Mouse (Mus musculus) mouse embryonic stem cell (cell line): ENCODE data around the gene A730049H05Rik.

Experiments
- in situ Hi-C, 2 experiments: fragments of 300-500 bp; cut with MboI; formaldehyde crosslinking; loops; 1 replicate in 1 of 2; 3 replicates in 1 of 2; pipeline ENCODE4 v1.14.3; 2019 to 2020; ENCODE audit warnings: low sequenced_read_pairs in 2 of 2, low pct_unique_long_range_greater_than_20kb in 1 of 2, mixed read lengths in 1 of 2; ENCODE audit not compliant: unreplicated experiment in 1 of 2

A730049H05Rik gene

GRCm38 (mm10) chr6:92869582-92870219 lies 53.4 kb downstream of the A730049H05Rik start:
- in situ Hi-C loops, result no loop called here

DNA sequence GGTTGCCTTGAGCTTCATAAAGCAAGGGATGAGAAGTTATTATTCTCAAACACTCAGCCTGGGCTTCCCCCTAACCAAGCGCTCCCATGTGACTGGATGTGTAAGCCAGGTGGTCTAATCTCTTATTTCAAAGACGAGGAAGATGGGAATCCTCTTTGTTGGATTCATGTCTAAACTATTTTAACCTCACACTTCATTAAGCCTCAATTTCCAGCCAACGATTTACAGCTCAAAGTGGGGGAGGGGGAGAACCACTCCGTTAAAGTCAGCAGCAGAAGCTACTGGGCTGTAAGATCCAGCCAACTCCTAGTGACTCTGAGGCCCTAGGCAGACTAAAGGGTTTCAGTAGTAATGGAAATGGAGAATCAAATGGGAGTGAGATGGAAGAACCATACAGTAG lies 55.5 kb downstream of the A730049H05Rik start:
- in situ Hi-C loops, result no loop called here

- in situ Hi-C loops, result no loop called here
Measured at GRCm38 (mm10) chr6:92872766-92873165, 56.5 kb downstream of the A730049H05Rik start.

DNA sequence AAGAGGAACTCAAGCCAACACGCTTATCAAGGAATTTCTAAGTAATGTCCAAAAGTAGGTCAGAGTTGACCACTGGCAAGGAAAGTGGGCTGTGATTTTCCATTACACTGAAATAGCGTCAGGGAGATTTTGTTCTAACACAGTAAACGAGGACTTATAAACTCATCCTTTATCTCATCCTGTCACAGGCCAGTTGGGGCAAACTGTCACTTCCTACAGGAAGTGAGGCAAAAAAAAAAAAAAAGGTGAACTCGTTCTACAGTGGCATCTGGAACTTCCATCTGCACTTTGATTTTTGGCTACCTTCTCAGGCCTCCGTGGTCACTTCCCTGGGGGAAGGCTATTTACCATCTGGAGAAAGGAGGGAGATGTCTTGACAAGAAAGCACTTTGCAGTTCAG lies 58.6 kb downstream of the A730049H05Rik start:
- in situ Hi-C loops, result no loop called here

GRCm38 (mm10) chr6:92875340-92875739 lies 59.1 kb downstream of the A730049H05Rik start:
- in situ Hi-C loops, result no loop called here

DNA sequence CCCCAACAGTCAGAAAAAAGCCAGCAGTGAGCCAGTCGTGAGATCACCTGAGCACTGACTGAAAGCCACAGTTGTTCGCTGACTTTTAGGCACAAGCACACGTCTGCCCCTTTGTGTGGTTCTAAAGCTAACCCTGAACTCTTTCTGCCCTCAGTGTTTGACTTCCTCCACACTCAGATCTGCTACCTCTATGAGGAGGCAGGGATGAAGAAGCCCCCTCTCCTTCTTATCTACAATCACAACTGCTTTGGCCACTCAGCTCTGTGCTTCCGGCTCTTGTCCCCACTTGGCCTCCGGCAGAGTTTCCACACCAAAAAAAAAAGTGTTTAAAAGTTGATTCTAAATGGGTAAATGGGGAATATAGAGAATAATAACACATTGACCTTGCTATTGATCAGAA lies 59.8 kb downstream of the A730049H05Rik start:
- in situ Hi-C loops, result no loop called here

- in situ Hi-C loops, result no loop called here
Measured at GRCm38 (mm10) chr6:92877236-92877635, 61.0 kb downstream of the A730049H05Rik start.

DNA sequence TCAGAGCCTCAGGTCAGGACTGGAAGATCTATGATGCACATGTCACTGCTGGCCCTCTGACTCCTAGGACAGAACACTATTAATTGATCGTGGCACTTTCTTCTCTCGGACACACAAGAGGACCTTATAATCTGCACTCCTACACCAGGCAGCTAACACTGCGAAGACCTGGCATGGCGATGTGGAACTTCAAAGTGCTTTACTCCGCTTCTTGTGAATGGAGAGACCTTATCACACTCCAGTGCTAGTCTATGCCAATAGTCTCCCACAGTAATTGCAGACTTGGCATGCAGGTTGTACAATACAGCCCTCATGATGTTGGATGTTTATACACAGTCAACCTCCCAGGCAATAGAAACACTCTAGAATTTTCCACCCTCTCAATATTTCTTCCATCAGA lies 62.5 kb downstream of the A730049H05Rik start:
- in situ Hi-C loops, result no loop called here

DNA sequence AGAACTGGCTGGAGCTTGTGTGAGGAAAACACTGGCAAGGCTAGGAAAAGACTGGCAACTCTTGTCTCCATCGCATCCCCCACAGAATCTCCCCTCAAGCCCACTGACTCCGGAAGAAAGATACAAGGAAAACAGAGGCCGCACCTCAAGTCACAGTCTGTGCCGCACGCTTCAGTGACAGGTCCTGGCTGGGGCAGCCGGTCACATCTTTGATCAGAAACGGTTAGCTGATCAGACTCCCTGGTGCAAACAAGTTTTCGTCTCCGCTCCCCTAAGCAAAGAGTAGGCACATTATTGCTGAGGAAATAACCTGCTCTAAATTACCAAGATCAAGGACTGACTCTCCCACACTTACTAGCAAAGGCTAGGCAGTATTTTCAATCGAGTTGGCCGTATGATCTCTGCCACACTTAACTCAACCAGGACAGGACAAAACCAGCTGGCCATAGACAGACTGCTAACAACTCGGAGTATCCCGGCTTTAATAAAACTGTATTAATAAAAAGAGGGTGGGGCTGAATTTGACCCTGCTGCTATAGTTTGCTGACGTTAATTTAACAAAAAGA lies 63.5 kb downstream of the A730049H05Rik start:
- in situ Hi-C loops, result no loop called here

DNA sequence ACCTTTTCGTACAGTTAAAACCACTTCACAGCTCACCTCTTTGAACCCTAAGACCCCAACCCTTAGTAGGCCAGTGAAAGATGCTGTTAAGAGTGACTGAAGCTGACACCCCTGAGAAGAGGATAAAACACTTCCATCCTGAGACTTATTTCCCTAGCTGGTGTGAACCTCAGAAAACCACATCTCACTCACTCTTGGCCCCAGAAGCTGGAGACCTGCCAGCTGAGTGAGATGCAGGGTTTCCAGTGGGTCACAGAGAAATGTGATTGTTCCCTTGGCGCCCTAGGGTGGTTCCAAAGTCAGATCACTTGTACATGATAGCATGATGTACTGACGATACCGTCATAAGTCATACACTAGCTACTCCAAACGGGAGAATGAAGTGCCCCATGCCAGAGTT lies 66.2 kb downstream of the A730049H05Rik start:
- in situ Hi-C loops, result no loop called here

GRCm38 (mm10) chr6:92883131-92883900 lies 67.0 kb downstream of the A730049H05Rik start:
- in situ Hi-C loops, result no loop called here

- in situ Hi-C loops, result no loop called here
Measured at GRCm38 (mm10) chr6:92891535-92891934, 75.3 kb downstream of the A730049H05Rik start.
